Mouse (Mus musculus) ES-E14 (cell line): ENCODE results near the gene Foxn3.

Experiments used
- CHD2 ChIP-seq: IDR thresholded peaks from 2 replicates; pipeline ENCODE4 v1.6.1; 2014; ENCODE audit warnings: mild to moderate bottlenecking, low read depth, low read length, inconsistent platforms
- ZC3H11A ChIP-seq: IDR thresholded peaks from 2 replicates; pipeline ENCODE4 v1.6.1; 2012; ENCODE audit warnings: low read depth, mild to moderate bottlenecking, inconsistent platforms, low read length, borderline replicate concordance

DNA sequence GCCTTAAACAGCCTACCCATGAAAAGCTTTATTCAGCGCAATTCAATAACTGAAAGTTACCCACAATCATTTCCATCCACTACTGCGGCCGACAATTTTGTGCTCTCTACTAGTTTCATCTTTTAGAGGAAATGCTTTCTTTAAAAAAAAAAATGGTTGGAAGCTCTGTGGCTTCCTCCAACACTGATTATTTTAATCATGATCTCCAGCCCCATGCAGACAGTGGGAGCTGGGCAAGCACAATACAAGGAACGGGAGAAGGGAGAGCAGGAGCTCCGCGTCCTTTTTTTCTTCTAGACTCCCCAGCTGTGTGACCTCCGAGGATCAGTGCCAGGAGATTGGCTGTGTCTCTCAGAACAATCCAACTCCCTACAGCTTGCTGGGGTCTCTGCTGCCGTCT lies 5.9 kb downstream of the Foxn3 start:
- TF ChIP-seq ZC3H11A (no peak), CHD2 (no peak)
